Mouse (Mus musculus) lung, embryonic 14.5 days (tissue): Measurements from ENCODE around the gene Ilkap. TPM values are rescaled to one million over a fixed set of nuclear protein-coding genes. Genes with fewer than 3 reads are reported as not detected.
A peak's percentile ranks its signal among the peaks of the same experiment; 100 is the strongest.

Experiments used
- ATAC-seq: fragments of 200-750 bp; cut with Nextera tagmentation; 2 replicates; pipeline ENCODE4 v1.8.0; 2017; ENCODE audit warnings: mild to moderate bottlenecking, moderate TSS enrichment, moderate library complexity; ENCODE audit not compliant: insufficient read depth
- DNase-seq: peaks from one replicate; pipeline ENCODE4 v3.0.0-alpha.2; 2015
- H3K27ac ChIP-seq: fragments of 300-500 bp; sonication (generic); 2 replicates; pipeline ENCODE4 v1.5.1; 2014; ENCODE audit warnings: low read depth, mild to moderate bottlenecking, moderate library complexity
- H3K27me3 ChIP-seq: fragments of 300-500 bp; sonication (generic); 2 replicates; pipeline ENCODE4 v1.6.1; 2014; ENCODE audit warnings: low read length, control low read depth; ENCODE audit not compliant: insufficient read depth
- H3K36me3 ChIP-seq: fragments of 300-500 bp; sonication (generic); 2 replicates; pipeline ENCODE4 v1.6.1; 2014; ENCODE audit warnings: control low read depth; ENCODE audit not compliant: insufficient read depth
- H3K4me1 ChIP-seq: fragments of 300-500 bp; sonication (generic); 2 replicates; pipeline ENCODE4 v1.6.1; 2014; ENCODE audit warnings: antibody characterized with exemption, control low read depth; ENCODE audit not compliant: insufficient read depth
- H3K4me2 ChIP-seq: fragments of 300-500 bp; sonication (generic); 2 replicates; pipeline ENCODE4 v1.6.1; 2014; ENCODE audit warnings: mild to moderate bottlenecking
- H3K4me3 ChIP-seq: fragments of 300-500 bp; sonication (generic); 2 replicates; pipeline ENCODE4 v1.5.1; 2014; ENCODE audit warnings: low read depth, low read length
- H3K9ac ChIP-seq: fragments of 300-500 bp; sonication (generic); 2 replicates; pipeline ENCODE4 v1.6.1; 2014
- H3K9me3 ChIP-seq: fragments of 300-500 bp; sonication (generic); 2 replicates; pipeline ENCODE4 v1.6.1; 2016; ENCODE audit warnings: low read depth, low read length, control low read depth
- CTCF ChIP-seq: IDR thresholded peaks from 2 replicates; pipeline ENCODE4 v1.5.1; 2016; ENCODE audit warnings: antibody characterized with exemption, low read depth
- WGBS: fragments of 180-500 bp; shearing (Covaris S2); extraction: QIAGEN DNeasy Blood & Tissue Kit; methylation state at CpG from one replicate; pipeline ENCODE4 v1.1.7; 2014; 5-methylcytosine and 5-hydroxymethylcytosine counted together
- polyA plus RNA-seq: library from polyadenylated mRNA; unstranded; fragments of >200 nt; fragmentation: Nextera tagmentation; extraction: Ambion mirVana; gene quantifications from 2 replicates; pipeline ENCODE4 v1.2.1, GENCODE M21; 2014

Gene Ilkap
- polyA plus RNA-seq, 1 experiment from 2014 or later, result 144 TPM

GRCm38 (mm10) chr1:91439776-91440175 lies 41.2 kb upstream of the Ilkap start:
- DNase-seq (no peak), ATAC-seq (no peak)
- no peak overlapping the region for H3K4me3 ChIP-seq
- H3K9me3 ChIP-seq, result no peaks in the 10 kb centered on the region
- H3K36me3 ChIP-seq, result peaks cover 44% of the 10 kb centered on the region
- no peak overlapping the region for H3K9ac ChIP-seq
- TF ChIP-seq CTCF, result no peak
- no peaks in the 10 kb centered on the region for H3K27me3 ChIP-seq
- WGBS, result 87% methylated on average over 8 of the region's 8 CpGs
- no peak overlapping the region for H3K27ac ChIP-seq
- no peak overlapping the region for H3K4me2 ChIP-seq
- H3K4me1 ChIP-seq, result peaks cover 9% of the 10 kb centered on the region

- H3K27ac ChIP-seq, result no peak overlapping the region
- no peak overlapping the region for H3K4me3 ChIP-seq
- H3K36me3 ChIP-seq, result peaks cover 38% of the 10 kb centered on the region
- H3K9ac ChIP-seq, result no peak overlapping the region
- no peaks in the 10 kb centered on the region for H3K27me3 ChIP-seq
- no peak for TF ChIP-seq CTCF
- 80% methylated on average over 7 of the region's 7 CpGs for WGBS
- no peaks in the 10 kb centered on the region for H3K9me3 ChIP-seq
- H3K4me2 ChIP-seq, result no peak overlapping the region
- DNase-seq, result no peak
- no peak for ATAC-seq
- peaks cover 9% of the 10 kb centered on the region for H3K4me1 ChIP-seq
Observed at GRCm38 (mm10) chr1:91437573-91437972, 39.0 kb upstream of the Ilkap start.

- no peak overlapping the region for H3K4me3 ChIP-seq
- H3K9ac ChIP-seq, result no peak overlapping the region
- DNase-seq (no peak), ATAC-seq (no peak)
- TF ChIP-seq CTCF, result no peak
- 98% methylated on average over 3 of the region's 3 CpGs for WGBS
- H3K9me3 ChIP-seq, result no peaks in the 10 kb centered on the region
- H3K27ac ChIP-seq, result peak overlapping the region; percentile 43; the same call in 1 of the 2 replicates
- H3K4me2 ChIP-seq, result no peak overlapping the region
- peaks cover 43% of the 10 kb centered on the region for H3K36me3 ChIP-seq
- H3K27me3 ChIP-seq, result no peaks in the 10 kb centered on the region
- peaks cover 9% of the 10 kb centered on the region for H3K4me1 ChIP-seq
Observed at GRCm38 (mm10) chr1:91437083-91437400, 38.4 kb upstream of the Ilkap start.

- H3K36me3 ChIP-seq, result peaks cover 44% of the 10 kb centered on the region
- WGBS, result 43% methylated on average over 6 of the region's 6 CpGs
- H3K4me3 ChIP-seq, result no peak overlapping the region
- ATAC-seq, result peak; percentile 90
- H3K27ac ChIP-seq, result peak overlapping the region; percentile 80
- H3K27me3 ChIP-seq, result no peaks in the 10 kb centered on the region
- H3K9me3 ChIP-seq, result no peaks in the 10 kb centered on the region
- H3K4me1 ChIP-seq, result peaks cover 9% of the 10 kb centered on the region
- TF ChIP-seq CTCF, result peak; percentile 9; the same call in 1 of the 2 replicates
- H3K9ac ChIP-seq, result no peak overlapping the region
- peak; percentile 89 for DNase-seq
- no peak overlapping the region for H3K4me2 ChIP-seq
Observed at GRCm38 (mm10) chr1:91436380-91437082, 37.9 kb upstream of the Ilkap start.

GRCm38 (mm10) chr1:91435606-91436130 lies 37.1 kb upstream of the Ilkap start:
- Histone ChIP-seq H3K4me1 (peaks cover 9% of the 10 kb centered on the region), H3K27ac (peak overlapping the region; percentile 80), H3K9ac (no peak overlapping the region), H3K36me3 (peaks cover 43% of the 10 kb centered on the region), H3K4me3 (no peak overlapping the region), H3K9me3 (no peaks in the 10 kb centered on the region), H3K27me3 (no peaks in the 10 kb centered on the region), H3K4me2 (no peak overlapping the region)
- TF ChIP-seq CTCF, result no peak
- ATAC-seq (no peak), DNase-seq (peak; percentile 24)
- WGBS, result 79% methylated on average over 13 of the region's 13 CpGs

GRCm38 (mm10) chr1:91434905-91435304 lies 36.3 kb upstream of the Ilkap start:
- H3K4me2 ChIP-seq, result no peak overlapping the region
- no peak overlapping the region for H3K4me3 ChIP-seq
- no peak overlapping the region for H3K9ac ChIP-seq
- H3K4me1 ChIP-seq, result peaks cover 9% of the 10 kb centered on the region
- DNase-seq (no peak), ATAC-seq (no peak)
- 94% methylated on average over 8 of the region's 8 CpGs for WGBS
- no peak overlapping the region for H3K27ac ChIP-seq
- no peaks in the 10 kb centered on the region for H3K27me3 ChIP-seq
- no peak for TF ChIP-seq CTCF
- peaks cover 42% of the 10 kb centered on the region for H3K36me3 ChIP-seq
- H3K9me3 ChIP-seq, result no peaks in the 10 kb centered on the region

GRCm38 (mm10) chr1:91430761-91431160 lies 32.1 kb upstream of the Ilkap start:
- 65% methylated on average over 7 of the region's 7 CpGs for WGBS
- no peaks in the 10 kb centered on the region for H3K27me3 ChIP-seq

More at GRCm38 (mm10) chr1:91430761-91431160, 32.1 kb upstream of the Ilkap start:
- no peak overlapping the region for H3K4me2 ChIP-seq
- no peak overlapping the region for H3K4me3 ChIP-seq
- peaks cover 65% of the 10 kb centered on the region for H3K36me3 ChIP-seq
- no peak for DNase-seq
- TF ChIP-seq CTCF, result no peak
- no peaks in the 10 kb centered on the region for H3K4me1 ChIP-seq
- ATAC-seq, result no peak
- H3K9me3 ChIP-seq, result no peaks in the 10 kb centered on the region
- H3K27ac ChIP-seq, result no peak overlapping the region
- H3K9ac ChIP-seq, result no peak overlapping the region
